Mouse (Mus musculus): ENCODE results near the gene Defb18. TPM values are rescaled to one million over a fixed set of nuclear protein-coding genes. Genes with fewer than 3 reads are reported as not detected.

Defb18 gene
- polyA plus RNA-seq (2012; rRNA removed), result not detected in 2 replicates

GRCm38 (mm10) chr1:18237343-18237742 lies at the start of gene Defb18:
Gene Defb18 (minus strand): TSS chr1:18237443.

GRCm38 (mm10) chr1:18265038-18265437 lies 27.8 kb upstream of the Defb18 start, which contains the start of gene Defb41:
Gene Defb41 (minus strand): TSS chr1:18265138.

Other genes starting within 250 kb of the Defb18 start
- not detected in 2 replicates for gene Crisp4, start 91.5 kb downstream of the Defb18 start, polyA plus RNA-seq (2012; rRNA removed)
- gene Defb41, start 27.7 kb upstream of the Defb18 start, polyA plus RNA-seq (2012; rRNA removed), result not detected in 2 replicates